Mouse (Mus musculus) heart, postnatal 25 days (tissue): ENCODE measurements around the gene Ptcd1. TPM values are rescaled to one million over a fixed set of nuclear protein-coding genes. Genes with fewer than 3 reads are reported as not detected.
"Not testable (repeated sequence)": the region's sequence is repeated elsewhere in the genome, so short reads cannot be mapped to it uniquely, and the experiment has no call there.

Experiments
- DNase-seq: peaks from one replicate; pipeline ENCODE4 v3.0.0; 2022; ENCODE audit warnings: low spot score
- intact Hi-C: fragments of 180-260 bp; cut with DNase I; formaldehyde crosslinking; loops from one replicate; pipeline ENCODE4 v1.15.1; 2025
- total RNA-seq, 2 experiments: library from RNA; stranded (reverse); gene quantifications; 2 replicates each; pipeline ENCODE4 v1.2.3; 2021

The Ptcd1 gene
- total RNA-seq, 2 experiments from 2014 or later, result 27.9 to 28.6 TPM

DNA sequence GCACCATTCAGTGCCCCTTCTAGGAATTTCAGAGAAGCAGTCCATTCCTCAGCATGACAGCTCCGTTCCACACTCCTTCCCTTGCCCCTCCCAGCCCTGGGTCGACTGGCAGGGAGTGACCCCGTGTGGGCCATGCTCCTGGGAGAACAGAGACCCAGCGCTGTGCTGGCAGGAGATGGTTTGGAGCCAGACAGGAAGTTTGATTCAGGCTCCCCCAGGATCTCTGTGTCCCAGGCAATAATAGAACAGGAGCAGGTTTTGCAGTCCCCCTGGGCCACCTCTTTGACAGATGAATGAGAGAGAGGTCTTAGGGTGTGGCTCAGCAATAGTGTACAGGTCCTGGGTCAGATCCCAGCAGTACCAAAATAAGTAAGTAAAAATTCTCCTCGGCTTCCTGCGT, 48.9 kb downstream of the Ptcd1 start:
- no peak for DNase-seq

DNA sequence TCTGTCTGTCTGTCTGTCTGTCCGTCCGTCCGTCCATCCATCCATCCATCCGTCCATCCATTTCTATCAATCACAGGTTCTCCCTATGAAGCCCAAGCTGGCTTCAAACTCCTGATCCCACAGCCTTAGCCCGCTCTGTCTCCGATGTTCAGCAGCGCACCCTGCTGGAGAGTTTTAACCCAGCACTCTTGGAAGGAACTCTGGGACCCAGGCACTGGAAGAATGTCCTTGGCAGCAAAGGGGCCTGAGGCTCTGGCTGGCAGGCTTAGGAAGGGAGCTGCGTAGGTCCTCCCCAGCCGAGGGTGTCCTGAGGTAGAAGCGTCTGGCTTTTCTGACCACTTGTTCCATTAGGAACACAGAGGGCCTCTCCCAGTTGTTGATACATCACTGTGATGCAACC, 50.0 kb downstream of the Ptcd1 start:
- peak; percentile 66 for DNase-seq
- intact Hi-C loops, result no loop called here

More for the DNA sequence above, 48.9 kb downstream of the Ptcd1 start:
- intact Hi-C loops, result loop anchor here (2.0 kb wide), 1 partner anchor 21 kb away; no protein-coding TSS in a partner anchor

GRCm38 (mm10) chr5:145116316-145116715, 50.6 kb downstream of the Ptcd1 start:
- intact Hi-C loops, result no loop called here
- peak; percentile 77 for DNase-seq

DNA sequence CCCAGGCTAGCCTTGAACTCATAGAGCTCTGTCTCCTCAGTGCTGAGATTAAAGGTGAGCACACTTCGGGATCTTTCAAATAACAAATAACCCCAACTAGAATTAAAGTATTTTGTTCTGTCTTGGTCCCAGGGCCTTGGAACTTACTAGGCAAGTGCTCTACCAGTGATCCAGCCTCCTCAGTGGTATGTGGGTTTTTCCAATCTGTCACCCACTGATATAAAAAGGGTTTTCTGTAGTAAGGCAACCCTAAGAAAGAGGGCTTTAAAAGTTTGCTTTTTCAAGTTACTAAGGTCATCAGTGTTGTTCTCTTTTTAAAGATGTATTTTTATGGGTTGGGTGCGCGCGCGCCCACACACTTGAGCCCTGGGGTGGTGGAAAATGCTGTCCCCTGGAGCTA, 51.2 kb downstream of the Ptcd1 start:
- DNase-seq, result no peak
- intact Hi-C loops, result loop anchor here (2.0 kb wide), 1 partner anchor 33 kb away; the partner anchor contains the start of gene Arpc1a

GRCm38 (mm10) chr5:145114606-145115473, 52.1 kb downstream of the Ptcd1 start:
- DNase-seq, result peak; percentile 81
- intact Hi-C loops, result loop anchor here (2.0 kb wide), 1 partner anchor 32 kb away; the partner anchor contains the start of gene Arpc1a

DNA sequence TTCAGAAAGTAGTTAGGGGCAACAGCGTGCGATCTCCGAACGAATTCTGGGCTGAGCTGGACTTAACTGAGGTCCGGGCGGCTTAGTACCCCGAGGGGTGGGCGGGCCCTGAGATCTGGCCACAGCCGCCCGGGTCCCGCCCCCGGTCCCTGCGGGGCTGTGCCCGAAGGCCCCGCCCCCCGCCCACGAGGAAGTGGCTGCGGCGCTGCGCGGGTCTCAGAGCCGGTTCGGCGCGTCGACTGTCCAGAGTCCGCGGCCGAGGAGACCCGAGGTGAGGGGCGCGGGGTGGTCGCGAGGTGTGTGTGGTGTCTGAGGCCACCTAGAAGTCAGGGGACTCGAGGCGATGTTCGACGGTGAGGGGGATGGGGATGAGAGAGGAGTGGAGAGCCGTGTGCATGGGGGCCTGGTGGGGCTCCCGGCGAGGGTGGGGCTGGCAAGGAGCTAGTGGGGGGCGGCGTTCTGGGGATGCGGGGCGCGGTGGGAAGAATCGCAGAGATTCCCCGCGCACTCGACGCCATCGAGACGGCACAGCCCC, 52.8 kb downstream of the Ptcd1 start, which contains the start of gene Arpc1b:
TSS of gene Arpc1b (plus strand) at position 145 of the 535 bp plus-strand sequence.
- intact Hi-C loops, result loop anchor here (2.0 kb wide), 1 partner anchor 31 kb away; the partner anchor contains the start of gene Arpc1a
- DNase-seq, result peak; percentile 69

DNA sequence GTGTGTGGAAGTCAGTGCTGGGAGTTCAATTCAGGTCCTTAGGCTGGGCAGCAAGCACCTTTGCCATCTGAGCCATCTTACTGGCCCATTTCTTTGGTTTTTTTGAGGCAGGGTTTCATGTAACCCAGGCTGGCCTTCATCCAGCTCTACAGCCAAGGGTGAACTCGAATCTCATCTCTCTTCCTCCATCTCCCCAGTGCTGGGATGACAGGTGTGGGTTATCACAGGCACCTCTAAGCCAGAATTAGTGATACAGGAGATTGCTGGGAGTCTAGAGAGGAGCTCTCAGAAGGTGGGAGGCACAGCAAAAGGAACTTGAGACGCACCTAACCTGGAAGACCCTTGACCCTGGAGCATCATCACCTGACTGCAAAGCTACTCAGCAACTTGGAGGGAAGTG, 53.5 kb downstream of the Ptcd1 start:
- intact Hi-C loops, result no loop called here
- DNase-seq, result no peak

- intact Hi-C loops, result no loop called here
- no peak for DNase-seq
These were observed 54.3 kb downstream of the Ptcd1 start for GRCm38 (mm10) chr5:145112566-145112965.

DNA sequence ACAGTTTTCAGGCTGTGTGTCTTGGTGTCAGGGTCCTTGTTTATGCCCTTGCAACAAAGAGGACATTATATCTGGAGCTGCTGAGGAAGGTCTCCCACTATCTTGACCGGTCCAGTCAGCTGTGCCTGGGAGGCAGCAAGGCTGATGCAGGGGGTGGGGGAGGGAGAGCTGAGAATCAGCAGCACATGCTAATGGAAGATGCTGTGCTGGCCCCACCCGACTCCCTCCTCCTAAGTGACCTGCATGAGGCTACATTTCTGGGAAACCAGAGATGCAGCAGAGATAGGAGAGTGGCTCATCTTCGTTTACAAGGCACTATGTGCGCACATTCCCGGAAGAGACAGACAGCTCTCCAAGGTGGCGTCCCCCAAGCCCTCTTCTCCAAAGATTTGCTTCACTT, 56.5 kb downstream of the Ptcd1 start:
- intact Hi-C loops, result no loop called here

GRCm38 (mm10) chr5:145105694-145106275, 61.1 kb downstream of the Ptcd1 start:
- DNase-seq, result no peak
- intact Hi-C loops, result no loop called here

More for the DNA sequence above, 56.5 kb downstream of the Ptcd1 start:
- no peak for DNase-seq

GRCm38 (mm10) chr5:145104328-145104727, 62.6 kb downstream of the Ptcd1 start:
- no peak for DNase-seq
- intact Hi-C loops, result no loop called here

GRCm38 (mm10) chr5:145102706-145103105, 64.2 kb downstream of the Ptcd1 start:
- intact Hi-C loops, result no loop called here
- no peak for DNase-seq

DNA sequence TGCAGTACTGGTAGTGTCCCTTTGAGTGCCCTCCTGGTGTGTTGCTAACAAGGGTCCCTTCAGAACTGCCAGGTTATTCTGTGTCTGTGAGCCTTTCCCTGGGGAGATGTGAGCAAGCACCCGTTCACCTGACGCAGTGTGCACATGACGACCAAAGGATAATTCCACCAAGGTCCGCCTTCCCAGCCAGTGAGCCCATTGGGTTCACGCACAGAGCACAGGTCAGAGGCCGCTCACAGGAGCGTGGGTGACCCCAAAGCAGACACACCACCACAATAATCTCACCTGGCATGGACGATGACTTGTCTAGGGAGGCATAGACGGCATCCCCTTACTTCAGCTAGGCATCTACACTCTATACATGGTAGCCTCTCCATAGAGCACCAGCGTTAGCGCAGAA, 65.5 kb downstream of the Ptcd1 start:
- DNase-seq, intact Hi-C loops: not testable (repeated sequence)

- no peak for DNase-seq
- intact Hi-C loops, result no loop called here
These were observed 65.9 kb downstream of the Ptcd1 start for GRCm38 (mm10) chr5:145100960-145101359.

DNA sequence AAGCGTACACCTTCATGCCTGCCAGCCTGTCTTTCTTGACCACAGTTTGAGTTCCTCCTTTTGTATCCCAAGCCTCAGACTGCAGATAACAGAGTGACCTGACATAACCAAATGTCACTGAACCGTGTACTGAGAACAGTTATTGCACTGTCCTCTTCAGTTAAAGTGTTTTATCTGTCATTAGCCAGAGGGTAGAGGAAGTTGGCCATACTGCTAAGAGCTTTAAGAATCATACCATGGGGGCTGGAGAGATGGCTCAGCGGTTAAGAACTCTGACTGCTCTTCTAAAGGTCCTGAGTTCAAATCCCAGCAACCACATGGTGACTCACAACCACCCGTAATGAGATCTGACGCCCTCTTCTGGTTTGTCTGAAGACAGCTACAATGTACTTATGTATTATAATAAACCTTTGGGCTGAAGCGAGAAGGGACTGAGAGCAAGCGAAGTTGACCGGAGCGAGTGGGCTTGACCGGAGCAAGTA, 68.5 kb downstream of the Ptcd1 start:
- intact Hi-C loops, result no loop called here
- no peak for DNase-seq

Other genes with a start within 250 kb of the Ptcd1 start
- 10 to 100 TPM; 21.9 to 27.6 TPM for gene Smurf1, start 201.3 kb downstream of the Ptcd1 start, total RNA-seq
- not detected for gene Gm4871, start 134.4 kb downstream of the Ptcd1 start, total RNA-seq
- not detected for gene 1700018F24Rik, start 124.1 kb downstream of the Ptcd1 start, total RNA-seq
- 10 to 100 TPM; 56.8 to 68.1 TPM for gene Arpc1a, start 83.3 kb downstream of the Ptcd1 start, total RNA-seq
- gene Kpna7, start 83.1 kb downstream of the Ptcd1 start, total RNA-seq, result not detected
- gene Arpc1b, start 52.9 kb downstream of the Ptcd1 start, total RNA-seq, result 10 to 100 TPM; 75.3 to 85.4 TPM
- gene Pdap1, start 26.9 kb downstream of the Ptcd1 start, total RNA-seq, result 10 to 100 TPM; 37.8 to 40.3 TPM
- gene Bud31, start 26.7 kb downstream of the Ptcd1 start, total RNA-seq, result 10 to 100 TPM; 53.5 to 62.6 TPM
- gene Cpsf4, start 105 bp upstream of the Ptcd1 start, total RNA-seq, result 10 to 100 TPM in 1 of 2 experiments, 1 to 10 TPM in 1; 9.6 to 11.1 TPM
- 1,000 to 10,000 TPM; 1,052 to 1,137 TPM for gene Atp5j2, start 25.0 kb upstream of the Ptcd1 start, total RNA-seq
- gene Zkscan14, start 34.8 kb upstream of the Ptcd1 start, total RNA-seq, result 1 to 10 TPM; 6.2 to 7.2 TPM
- gene Zkscan5, start 37.5 kb upstream of the Ptcd1 start, total RNA-seq, result 10 to 100 TPM in 1 of 2 experiments, 1 to 10 TPM in 1; 9.4 to 11.0 TPM
- 10 to 100 TPM; 26.1 to 28.0 TPM for gene Zfp655, start 64.6 kb upstream of the Ptcd1 start, total RNA-seq
- gene Zscan25, start 113.4 kb upstream of the Ptcd1 start, total RNA-seq, result 10 to 100 TPM; 10.6 to 13.0 TPM
- not detected for gene Cyp3a57, start 178.2 kb upstream of the Ptcd1 start, total RNA-seq